14 mouse cellular contexts compared by ENCODE assay signal in the genomic region with DNA sequence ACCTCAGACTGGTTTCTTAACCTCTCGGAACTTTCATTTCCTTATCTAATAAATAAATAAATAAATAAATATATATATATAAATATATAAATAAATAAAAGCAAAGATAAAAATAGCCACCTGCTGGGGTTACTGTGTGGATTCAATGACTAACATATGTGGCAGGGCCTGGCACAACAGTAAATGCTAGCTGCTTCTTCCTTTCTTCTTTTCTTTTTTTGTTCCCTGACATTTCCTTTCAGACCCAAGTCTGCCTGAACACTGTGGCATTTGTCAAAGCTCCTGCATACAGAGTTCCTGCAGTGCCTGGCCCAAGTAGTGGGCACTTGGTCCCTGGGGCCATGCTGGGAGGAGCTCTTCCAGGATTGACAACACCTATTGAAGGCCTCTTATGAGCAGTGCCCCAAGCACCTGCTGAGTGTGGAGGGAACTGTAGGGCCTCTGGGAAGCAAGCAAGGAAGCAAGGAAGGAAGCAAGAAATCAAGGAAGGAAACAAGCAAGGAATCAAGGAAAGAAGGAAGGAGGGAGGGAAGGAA.
DNase-seq lines count a peak whose midpoint lies in the region; ATAC-seq lines count a peak whose summit lies in the region.
"Had no signal": no experiment of that assay in that cellular context is flagged by ENCODE, and none has a peak within 500 bp of the region (broad histone marks: within the 10 kb centered on the region; RNA-seq: fewer than 3 reads in every experiment).

No protein-coding gene starts in this region.

- intact Hi-C loops in heart, postnatal 25 days (cut with DNase I): no loop called here

- 32% methylated on average over 1 of the region's 1 CpGs for WGBS in embryonic facial prominence, embryonic 13.5 days
- WGBS in forebrain, embryonic 12.5 days: 55% methylated on average over 1 of the region's 1 CpGs
- WGBS in hindbrain, embryonic 14.5 days: 37% methylated on average over 1 of the region's 1 CpGs
- WGBS in midbrain, embryonic 14.5 days: 53% methylated on average over 1 of the region's 1 CpGs
- WGBS in heart, embryonic 10.5 days: 61% methylated on average over 1 of the region's 1 CpGs

- no peaks in the 10 kb centered on the region for H3K27me3 ChIP-seq in embryonic facial prominence, embryonic 13.5 days
- H3K27me3 ChIP-seq in forebrain, embryonic 12.5 days: no peaks in the 10 kb centered on the region
- H3K27me3 ChIP-seq in hindbrain, embryonic 14.5 days (ENCODE audit: control insufficient read depth, insufficient read depth, low read length): no peaks in the 10 kb centered on the region
- H3K27me3 ChIP-seq in midbrain, embryonic 14.5 days (ENCODE audit: control insufficient read depth, insufficient read depth, low read length): no peaks in the 10 kb centered on the region
- no peaks in the 10 kb centered on the region for H3K27me3 ChIP-seq in heart, embryonic 10.5 days (ENCODE audit: insufficient read depth, poor library complexity, severe bottlenecking)
- H3K27me3 ChIP-seq: heart, embryonic 12.5 days; liver, embryonic 13.5 days had no signal

- no peak for ATAC-seq in embryonic facial prominence, embryonic 13.5 days (ENCODE audit: insufficient number of reproducible peaks, insufficient read depth, low FRiP score, low TSS enrichment, low read depth)
- peak; percentile 67; the same call in 1 of the 2 replicates for ATAC-seq in forebrain, embryonic 12.5 days (ENCODE audit: low FRiP score)
- peak; percentile 29; the same call in 1 of the 2 replicates for ATAC-seq in hindbrain, embryonic 14.5 days (ENCODE audit: low FRiP score)
- ATAC-seq in midbrain, embryonic 14.5 days (ENCODE audit: low FRiP score, low TSS enrichment): peak; percentile 50; the same call in 1 of the 2 replicates
- ATAC-seq: CD4-positive, CD25-positive, alpha-beta regulatory T cell, adult 4 months; lung, postnatal 0 days had no signal

- no peak for DNase-seq in hindbrain, embryonic 14.5 days (ENCODE audit: low spot score)
- DNase-seq in midbrain, embryonic 14.5 days: no peak
- no peak for DNase-seq in heart, postnatal 25 days (ENCODE audit: low spot score)
- no peak for DNase-seq in thymus, postnatal 10 days (ENCODE audit: low spot score in 2 of 2)
- DNase-seq in heart, embryonic 10.5 days (ENCODE audit: low spot score): no peak
- DNase-seq: cerebellum, adult 11 months; gastrocnemius, postnatal 14 days; liver, embryonic 13.5 days had no signal

- H3K9ac ChIP-seq in embryonic facial prominence, embryonic 13.5 days: no peak overlapping the region
- no peak overlapping the region for H3K9ac ChIP-seq in forebrain, embryonic 12.5 days
- no peak overlapping the region for H3K9ac ChIP-seq in hindbrain, embryonic 14.5 days
- H3K9ac ChIP-seq in midbrain, embryonic 14.5 days (replicated peaks; ENCODE audit: low read length): no peak overlapping the region
- H3K9ac ChIP-seq: heart, embryonic 12.5 days; liver, embryonic 13.5 days had no signal

- H3K4me3 ChIP-seq in embryonic facial prominence, embryonic 13.5 days: no peak overlapping the region
- no peak overlapping the region for H3K4me3 ChIP-seq in forebrain, embryonic 12.5 days (replicated peaks)
- H3K4me3 ChIP-seq in hindbrain, embryonic 14.5 days (replicated peaks; ENCODE audit: low read length): no peak overlapping the region
- no peak overlapping the region for H3K4me3 ChIP-seq in midbrain, embryonic 14.5 days (replicated peaks; ENCODE audit: low read depth, low read length)
- H3K4me3 ChIP-seq in heart, embryonic 10.5 days: no peak overlapping the region
- H3K4me3 ChIP-seq: heart, embryonic 12.5 days; layer of hippocampus, adult 2 months; liver, embryonic 13.5 days had no signal

- no peaks in the 10 kb centered on the region for H3K9me3 ChIP-seq in embryonic facial prominence, embryonic 13.5 days
- H3K9me3 ChIP-seq in forebrain, embryonic 12.5 days: no peaks in the 10 kb centered on the region
- no peaks in the 10 kb centered on the region for H3K9me3 ChIP-seq in hindbrain, embryonic 14.5 days (ENCODE audit: control insufficient read depth, low read length)
- H3K9me3 ChIP-seq in midbrain, embryonic 14.5 days (ENCODE audit: control insufficient read depth, low read length): no peaks in the 10 kb centered on the region
- H3K9me3 ChIP-seq in heart, embryonic 10.5 days: no peaks in the 10 kb centered on the region
- H3K9me3 ChIP-seq: heart, embryonic 12.5 days; liver, embryonic 13.5 days had no signal

- H3K27ac ChIP-seq in embryonic facial prominence, embryonic 13.5 days: peak overlapping the region; percentile 52; the same call in 1 of the 2 replicates
- peak overlapping the region; percentile 75 for H3K27ac ChIP-seq in forebrain, embryonic 12.5 days
- H3K27ac ChIP-seq in hindbrain, embryonic 14.5 days: peak overlapping the region; percentile 70
- 0 out of 2 replicates have a peak overlapping the region, but pooled peaks have one; percentile 21 for H3K27ac ChIP-seq in midbrain, embryonic 14.5 days (replicated peaks; ENCODE audit: low read depth, low read length)
- H3K27ac ChIP-seq in heart, embryonic 10.5 days: no peak overlapping the region
- H3K27ac ChIP-seq: liver, embryonic 13.5 days had no signal

- no peaks in the 10 kb centered on the region for H3K36me3 ChIP-seq in embryonic facial prominence, embryonic 13.5 days
- H3K36me3 ChIP-seq in forebrain, embryonic 12.5 days (replicated peaks): no peaks in the 10 kb centered on the region
- H3K36me3 ChIP-seq in hindbrain, embryonic 14.5 days (replicated peaks; ENCODE audit: control insufficient read depth, insufficient read depth): no peaks in the 10 kb centered on the region
- no peaks in the 10 kb centered on the region for H3K36me3 ChIP-seq in midbrain, embryonic 14.5 days (ENCODE audit: control insufficient read depth, insufficient read depth, low read length)
- no peaks in the 10 kb centered on the region for H3K36me3 ChIP-seq in heart, embryonic 10.5 days
- H3K36me3 ChIP-seq: heart, embryonic 12.5 days; liver, embryonic 13.5 days had no signal

- peaks cover 26% of the 10 kb centered on the region for H3K4me1 ChIP-seq in embryonic facial prominence, embryonic 13.5 days
- peaks cover 14% of the 10 kb centered on the region for H3K4me1 ChIP-seq in forebrain, embryonic 12.5 days
- H3K4me1 ChIP-seq in hindbrain, embryonic 14.5 days (replicated peaks; ENCODE audit: control insufficient read depth, insufficient read depth, low read length): peaks cover 10% of the 10 kb centered on the region
- peaks cover 11% of the 10 kb centered on the region; the same call in 1 of the 2 replicates for H3K4me1 ChIP-seq in midbrain, embryonic 14.5 days (ENCODE audit: control insufficient read depth, insufficient read depth, low read length)
- peaks cover 5% of the 10 kb centered on the region; the same call in 1 of the 2 replicates for H3K4me1 ChIP-seq in heart, embryonic 10.5 days

- no peak overlapping the region for H3K4me2 ChIP-seq in embryonic facial prominence, embryonic 13.5 days
- no peak overlapping the region for H3K4me2 ChIP-seq in forebrain, embryonic 12.5 days
- no peak overlapping the region for H3K4me2 ChIP-seq in hindbrain, embryonic 14.5 days (replicated peaks)
- H3K4me2 ChIP-seq in midbrain, embryonic 14.5 days (ENCODE audit: low read length): no peak overlapping the region
- H3K4me2 ChIP-seq: heart, embryonic 12.5 days; liver, embryonic 13.5 days had no signal
